Mouse (Mus musculus) heart, postnatal 0 days (tissue): ENCODE measurements at regions not wholly inside any gene's neighbourhood (a gene's known extent, or its start where the extent isn't known, plus 50 kb on each side); places are given as distances from the start of the nearest gene placed in this dataset.

Experiments
- CTCF ChIP-seq: IDR thresholded peaks from 2 replicates; pipeline ENCODE4 v1.5.1; 2016; ENCODE audit warnings: antibody characterized with exemption, control low read depth, low read depth
- EP300 ChIP-seq: IDR thresholded peaks from 2 replicates; pipeline ENCODE4 v1.6.1; 2016; ENCODE audit warnings: antibody characterized with exemption, low read depth

DNA sequence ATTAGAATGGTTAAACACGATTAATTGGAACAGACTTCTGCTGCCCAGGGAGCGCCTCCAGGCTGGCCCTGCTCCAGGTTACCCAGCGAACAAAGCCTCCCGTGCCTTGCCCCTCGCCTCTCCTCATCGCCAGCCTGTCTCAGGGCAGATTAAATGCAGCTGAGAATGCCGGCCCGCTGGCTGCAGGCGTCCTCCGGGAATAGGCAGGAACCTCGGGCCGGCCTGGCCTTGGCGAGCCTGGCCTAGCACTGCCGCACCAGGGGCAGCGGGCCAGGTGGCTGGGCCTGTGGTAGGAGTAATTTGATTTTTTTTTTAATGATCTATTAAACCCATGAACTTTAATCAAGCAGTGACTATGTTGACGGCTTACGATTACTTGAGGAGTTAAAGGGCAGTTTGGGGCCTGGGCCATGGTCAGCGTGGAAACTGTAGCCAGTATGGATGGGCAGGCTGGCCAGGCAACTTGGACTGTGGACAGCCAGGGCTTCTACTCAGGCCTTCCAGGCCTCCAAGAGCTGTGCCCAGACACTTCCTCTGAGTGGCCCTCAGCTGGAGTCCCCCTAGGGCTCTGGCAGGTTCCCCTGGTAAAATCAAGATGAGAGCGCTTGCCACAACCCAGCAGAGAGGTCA, 120.5 kb upstream of the Gsc start:
- TF ChIP-seq CTCF: no peak
- no peak for TF ChIP-seq EP300
